Comparison of ENCODE assay signal across 29 mouse cellular contexts in the genomic region with DNA sequence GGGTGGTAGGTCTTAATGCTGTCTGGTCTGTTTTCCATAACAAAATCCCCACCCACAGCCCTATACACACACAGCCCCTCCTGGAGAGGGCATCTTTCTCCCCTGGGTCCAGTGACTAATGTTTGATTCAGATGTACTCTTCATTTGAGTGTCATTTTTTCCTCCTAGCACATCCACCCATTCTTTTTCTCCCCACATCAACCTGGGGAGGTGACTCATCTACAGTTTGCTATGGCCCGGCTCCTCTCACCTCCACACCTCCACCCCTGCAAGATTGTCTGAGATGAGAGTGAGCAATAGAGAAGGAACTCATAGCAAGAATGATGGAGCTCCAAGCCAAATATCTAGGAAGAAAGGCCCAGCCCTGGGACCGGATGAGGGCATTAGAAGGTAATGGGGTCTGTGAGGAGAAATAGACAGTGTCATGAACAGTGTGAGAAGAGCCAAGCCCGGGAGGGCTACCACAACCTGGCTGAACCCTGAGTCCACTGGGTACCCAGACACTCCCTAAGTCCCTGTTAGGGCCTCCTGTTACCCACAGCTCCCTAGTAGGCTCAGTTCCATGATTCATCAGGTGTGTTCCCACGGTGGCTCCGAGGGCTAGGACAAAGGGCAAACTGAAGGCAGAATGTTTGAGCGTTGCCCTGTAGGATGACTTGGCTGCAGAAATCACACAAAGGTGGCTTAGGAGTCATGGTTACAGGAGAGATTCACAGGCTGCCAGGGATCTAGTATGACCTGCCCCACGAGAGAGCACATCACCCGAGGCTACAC.
A peak's percentile ranks its signal among the peaks of the same experiment; 100 is the strongest.
DNase-seq lines count a peak whose midpoint lies in the region; ATAC-seq and TF ChIP-seq lines count a peak whose summit lies in the region.
"Had no signal": no experiment of that assay in that cellular context is flagged by ENCODE, and none has a peak within 500 bp of the region (broad histone marks: within the 10 kb centered on the region; RNA-seq: fewer than 3 reads in every experiment).

No protein-coding gene starts in this region.

- DNase-seq in urinary bladder, adult 18-20 months (ENCODE audit: low spot score in 2 of 2) = peak; percentile 28 to 60
- no peak for DNase-seq in urinary bladder, postnatal 4 days (ENCODE audit: low spot score in 2 of 2)
- DNase-seq in brain, adult 2 months (ENCODE audit: low read depth, low spot score) = peak; percentile 61
- DNase-seq in cerebellum, adult 18-20 months = no peak
- no peak for DNase-seq in gastrocnemius, adult 2 months
- DNase-seq: adrenal gland, postnatal 10 days; cerebellum, adult 11 months; cerebellum, adult 9-11 months; embryo, embryonic 11 days; gastrocnemius, postnatal 14 days; kidney, adult 18-20 months; kidney, postnatal 25 days; left cerebral cortex, postnatal 4 days; lung, embryonic 14.5 days; lung, postnatal 14 days; midbrain, embryonic 14.5 days; right cerebral cortex, postnatal 14 days; thymus, adult 2 months; thymus, postnatal 36 days had no signal

- H3K4me2 ChIP-seq in stomach, embryonic 16.5 days (ENCODE audit: low read depth, low read length) = no peak overlapping the region
- H3K4me2 ChIP-seq: embryonic facial prominence, embryonic 12.5 days; heart, embryonic 15.5 days; kidney, embryonic 15.5 days; lung, embryonic 14.5 days had no signal

- H3K27ac ChIP-seq in stomach, embryonic 16.5 days (ENCODE audit: low read length) = peak overlapping the region; percentile 30; the same call in 1 of the 2 replicates
- no peak overlapping the region for H3K27ac ChIP-seq in gastrocnemius, adult 2 months
- H3K27ac ChIP-seq: embryonic facial prominence, embryonic 12.5 days; forebrain, embryonic 10.5 days; heart, embryonic 15.5 days; hindbrain, postnatal 0 days; kidney, embryonic 15.5 days; layer of hippocampus, adult 2 months; liver, embryonic 14.5 days had no signal

- H3K4me1 ChIP-seq in stomach, embryonic 16.5 days (ENCODE audit: control insufficient read depth, insufficient read depth, low read length) = no peaks in the 10 kb centered on the region
- H3K4me1 ChIP-seq: embryonic facial prominence, embryonic 12.5 days; forebrain, embryonic 10.5 days; heart, embryonic 15.5 days; kidney, embryonic 15.5 days had no signal

- H3K9me3 ChIP-seq in stomach, embryonic 16.5 days (replicated peaks; ENCODE audit: control insufficient read depth, low read length) = no peaks in the 10 kb centered on the region
- H3K9me3 ChIP-seq: embryonic facial prominence, embryonic 12.5 days; forebrain, embryonic 10.5 days; heart, embryonic 15.5 days; kidney, embryonic 15.5 days had no signal

- no peak overlapping the region for H3K4me3 ChIP-seq in stomach, embryonic 16.5 days (replicated peaks; ENCODE audit: low read length)
- no peak overlapping the region for H3K4me3 ChIP-seq in gastrocnemius, adult 2 months
- H3K4me3 ChIP-seq: embryonic facial prominence, embryonic 12.5 days; forebrain, embryonic 10.5 days; heart, embryonic 15.5 days; kidney, embryonic 15.5 days; layer of hippocampus, adult 2 months had no signal

- H3K27me3 ChIP-seq in stomach, embryonic 16.5 days (ENCODE audit: control insufficient read depth, insufficient read depth, low read length) = no peaks in the 10 kb centered on the region
- H3K27me3 ChIP-seq: embryonic facial prominence, embryonic 12.5 days; heart, embryonic 15.5 days; kidney, embryonic 15.5 days had no signal

- no peak for TF ChIP-seq CTCF in gastrocnemius, adult 2 months (IDR thresholded peaks at IDR 0.05)

- H3K9ac ChIP-seq in stomach, embryonic 16.5 days (ENCODE audit: low read length) = no peak overlapping the region
- H3K9ac ChIP-seq: embryonic facial prominence, embryonic 12.5 days; heart, embryonic 15.5 days; kidney, embryonic 15.5 days; liver, embryonic 14.5 days; lung, embryonic 14.5 days had no signal

- WGBS in stomach, embryonic 16.5 days = 83% methylated on average over 8 of the region's 8 CpGs

- peak; percentile 45 for ATAC-seq in CD4-positive, CD25-positive, alpha-beta regulatory T cell, adult 4 months
- peak; percentile 53; the same call in 1 of the 2 replicates for ATAC-seq in stomach, embryonic 16.5 days (ENCODE audit: insufficient read depth, low FRiP score)
- ATAC-seq: forebrain, embryonic 16.5 days; hindbrain, postnatal 0 days had no signal

- intact Hi-C loops in gastrocnemius, adult 2 months (cut with DNase I) = no loop called here

- H3K36me3 ChIP-seq in stomach, embryonic 16.5 days (ENCODE audit: control insufficient read depth, insufficient read depth, low read length) = no peaks in the 10 kb centered on the region
- H3K36me3 ChIP-seq: embryonic facial prominence, embryonic 12.5 days; forebrain, embryonic 10.5 days; heart, embryonic 15.5 days; kidney, embryonic 15.5 days had no signal

Comparison
In these comparisons a context has a peak if more than half of its experiments do, and no peak if none do; other contexts are left out.
1. DNase-seq: peak in urinary bladder, adult 18-20 months (2 of 2) and brain, adult 2 months (single experiment); none in urinary bladder, postnatal 4 days (0 of 2), cerebellum, adult 18-20 months (0 of 2) and gastrocnemius, adult 2 months (single experiment).